Mouse (Mus musculus): ENCODE results near the gene Glod5. TPM values are rescaled to one million over a fixed set of nuclear protein-coding genes. Genes with fewer than 3 reads are reported as not detected.
"Not testable (repeated sequence)": the region's sequence is repeated elsewhere in the genome, so short reads cannot be mapped to it uniquely, and the experiment has no call there.

Gene Glod5
- polyA plus RNA-seq (2016; fragmentation: Nextera tagmentation; extraction: Ambion mirVana): not detected in 2 replicates

- Histone ChIP-seq H3K9me3 (no peaks in the 10 kb centered on the region), H3K4me3 (no peak within 1 kb of the TSS), H3K4me1 (peaks cover 4% of the 10 kb centered on the region), H3K36me3 (replicated peaks) (no peaks in the 10 kb centered on the region), H3K27ac (no peak within 1 kb of the TSS), H3K27me3 (ENCODE audit: poor library complexity, severe bottlenecking) (no peaks in the 10 kb centered on the region)
- WGBS: 90% methylated on average over 2 of the region's 2 CpGs
- DNase-seq (ENCODE audit: extremely low spot score, low spot score): no peak
Observed at GRCm38 (mm10) chrX:8018286-8018685, at the start of gene Glod5. Gene Glod5 (minus strand): TSS chrX:8018492.

- not testable (repeated sequence) for H3K4me1 ChIP-seq; H3K9me3 ChIP-seq; H3K27me3 ChIP-seq (ENCODE audit: poor library complexity, severe bottlenecking); DNase-seq (ENCODE audit: extremely low spot score, low spot score); H3K27ac ChIP-seq; H3K4me3 ChIP-seq; H3K36me3 ChIP-seq (replicated peaks)
- WGBS: 86% methylated on average over 8 of the region's 8 CpGs
Observed at GRCm38 (mm10) chrX:8051044-8051781, 32.9 kb upstream of the Glod5 start.

- no peaks in the 10 kb centered on the region for H3K36me3 ChIP-seq (replicated peaks)
- H3K27ac ChIP-seq: no peak overlapping the region
- DNase-seq (ENCODE audit: extremely low spot score, low spot score): no peak
- no peak overlapping the region for H3K4me3 ChIP-seq
- H3K27me3 ChIP-seq (ENCODE audit: poor library complexity, severe bottlenecking): no peaks in the 10 kb centered on the region
- no peaks in the 10 kb centered on the region for H3K9me3 ChIP-seq
- no peaks in the 10 kb centered on the region for H3K4me1 ChIP-seq
- WGBS: 50% methylated on average over 1 of the region's 1 CpGs
Observed at GRCm38 (mm10) chrX:8033009-8033408, 14.7 kb upstream of the Glod5 start.

GRCm38 (mm10) chrX:8026811-8027210 lies 8.5 kb upstream of the Glod5 start:
- no peaks in the 10 kb centered on the region for H3K27me3 ChIP-seq (ENCODE audit: poor library complexity, severe bottlenecking)
- no peaks in the 10 kb centered on the region for H3K9me3 ChIP-seq
- no peaks in the 10 kb centered on the region for H3K4me1 ChIP-seq
- 75% methylated on average over 4 of the region's 4 CpGs for WGBS
- H3K27ac ChIP-seq: no peak overlapping the region
- no peaks in the 10 kb centered on the region for H3K36me3 ChIP-seq (replicated peaks)
- no peak for DNase-seq (ENCODE audit: extremely low spot score, low spot score)
- no peak overlapping the region for H3K4me3 ChIP-seq

GRCm38 (mm10) chrX:8024795-8025194 lies 6.5 kb upstream of the Glod5 start:
- Histone ChIP-seq H3K27ac (no peak overlapping the region), H3K4me1 (no peaks in the 10 kb centered on the region), H3K27me3 (ENCODE audit: poor library complexity, severe bottlenecking) (no peaks in the 10 kb centered on the region), H3K9me3 (no peaks in the 10 kb centered on the region), H3K4me3 (no peak overlapping the region), H3K36me3 (replicated peaks) (no peaks in the 10 kb centered on the region)
- WGBS: 80% methylated on average over 2 of the region's 2 CpGs
- DNase-seq (ENCODE audit: extremely low spot score, low spot score): no peak

GRCm38 (mm10) chrX:8020111-8020778 lies 2.0 kb upstream of the Glod5 start:
- no peaks in the 10 kb centered on the region for H3K27me3 ChIP-seq (ENCODE audit: poor library complexity, severe bottlenecking)
- H3K36me3 ChIP-seq (replicated peaks): no peaks in the 10 kb centered on the region
- no peaks in the 10 kb centered on the region for H3K4me1 ChIP-seq
- no peaks in the 10 kb centered on the region for H3K9me3 ChIP-seq
- DNase-seq (ENCODE audit: extremely low spot score, low spot score): no peak
- H3K27ac ChIP-seq: no peak overlapping the region
- no peak overlapping the region for H3K4me3 ChIP-seq
- 75% methylated on average over 2 of the region's 2 CpGs for WGBS

- no peak overlapping the region for H3K4me3 ChIP-seq
- WGBS: 18% methylated on average over 5 of the region's 5 CpGs
- H3K36me3 ChIP-seq (replicated peaks): no peaks in the 10 kb centered on the region
- H3K9me3 ChIP-seq: no peaks in the 10 kb centered on the region
- peaks cover 15% of the 10 kb centered on the region for H3K4me1 ChIP-seq
- peak; percentile 53 for DNase-seq (ENCODE audit: extremely low spot score, low spot score)
- H3K27ac ChIP-seq: no peak overlapping the region
- no peaks in the 10 kb centered on the region for H3K27me3 ChIP-seq (ENCODE audit: poor library complexity, severe bottlenecking)
Observed at GRCm38 (mm10) chrX:8017142-8017541, 1.1 kb downstream of the Glod5 start.

- H3K4me3 ChIP-seq; H3K27ac ChIP-seq; H3K27me3 ChIP-seq (ENCODE audit: poor library complexity, severe bottlenecking); H3K36me3 ChIP-seq (replicated peaks); H3K9me3 ChIP-seq; DNase-seq (ENCODE audit: extremely low spot score, low spot score): not testable (repeated sequence)
- 34% methylated on average over 7 of the region's 7 CpGs for WGBS
- peaks cover 15% of the 10 kb centered on the region for H3K4me1 ChIP-seq
Observed at GRCm38 (mm10) chrX:8015675-8016074, 2.6 kb downstream of the Glod5 start.

GRCm38 (mm10) chrX:8013569-8014314 lies 4.5 kb downstream of the Glod5 start:
- 23% methylated on average over 8 of the region's 8 CpGs for WGBS
- H3K27me3 ChIP-seq (ENCODE audit: poor library complexity, severe bottlenecking): no peaks in the 10 kb centered on the region
- H3K27ac ChIP-seq: peak overlapping the region; percentile 77
- H3K4me1 ChIP-seq: peaks cover 19% of the 10 kb centered on the region
- no peaks in the 10 kb centered on the region for H3K9me3 ChIP-seq
- DNase-seq (ENCODE audit: extremely low spot score, low spot score): peak; percentile 47
- no peaks in the 10 kb centered on the region for H3K36me3 ChIP-seq (replicated peaks)
- H3K4me3 ChIP-seq: no peak overlapping the region

- H3K27me3 ChIP-seq (ENCODE audit: poor library complexity, severe bottlenecking): no peaks in the 10 kb centered on the region
- H3K4me3 ChIP-seq: no peak overlapping the region
- no peaks in the 10 kb centered on the region for H3K36me3 ChIP-seq (replicated peaks)
- no peaks in the 10 kb centered on the region for H3K9me3 ChIP-seq
- H3K4me1 ChIP-seq: peaks cover 25% of the 10 kb centered on the region
- peak overlapping the region; percentile 77 for H3K27ac ChIP-seq
- 7% methylated on average over 2 of the region's 2 CpGs for WGBS
- no peak for DNase-seq (ENCODE audit: extremely low spot score, low spot score)
Observed at GRCm38 (mm10) chrX:8013157-8013556, 5.1 kb downstream of the Glod5 start.

- not testable (repeated sequence) for H3K9me3 ChIP-seq; H3K4me3 ChIP-seq; H3K36me3 ChIP-seq (replicated peaks); H3K27ac ChIP-seq; H3K27me3 ChIP-seq (ENCODE audit: poor library complexity, severe bottlenecking); DNase-seq (ENCODE audit: extremely low spot score, low spot score)
- peaks cover 27% of the 10 kb centered on the region for H3K4me1 ChIP-seq
- 78% methylated on average over 4 of the region's 4 CpGs for WGBS
Observed at GRCm38 (mm10) chrX:8009356-8009755, 8.9 kb downstream of the Glod5 start.

- Histone ChIP-seq H3K9me3 (no peaks in the 10 kb centered on the region), H3K27me3 (ENCODE audit: poor library complexity, severe bottlenecking) (no peaks in the 10 kb centered on the region), H3K36me3 (replicated peaks) (no peaks in the 10 kb centered on the region), H3K4me1 (peaks cover 25% of the 10 kb centered on the region), H3K4me3 (no peak overlapping the region), H3K27ac (peak overlapping the region; percentile 74)
- no peak for DNase-seq (ENCODE audit: extremely low spot score, low spot score)
- WGBS: 27% methylated on average over 5 of the region's 5 CpGs
Observed at GRCm38 (mm10) chrX:8008543-8008942, 9.7 kb downstream of the Glod5 start.

- Histone ChIP-seq H3K4me3 (no peak overlapping the region), H3K4me1 (peaks cover 13% of the 10 kb centered on the region), H3K27me3 (ENCODE audit: poor library complexity, severe bottlenecking) (no peaks in the 10 kb centered on the region), H3K27ac (no peak overlapping the region), H3K36me3 (replicated peaks) (no peaks in the 10 kb centered on the region), H3K9me3 (no peaks in the 10 kb centered on the region)
- 54% methylated on average over 4 of the region's 4 CpGs for WGBS
- DNase-seq (ENCODE audit: extremely low spot score, low spot score): no peak
Observed at GRCm38 (mm10) chrX:8002971-8003370, 15.3 kb downstream of the Glod5 start.

Data from forebrain, embryonic 10.5 days (tissue).